Mouse (Mus musculus) embryonic facial prominence, embryonic 12.5 days (tissue): ENCODE measurements at regions not wholly inside any gene's neighbourhood (a gene's known extent, or its start where the extent isn't known, plus 50 kb on each side); places are given as distances from the start of the nearest gene placed in this dataset.

Source experiments
- ATAC-seq: fragments of 200-750 bp; cut with Nextera tagmentation; 2 replicates; pipeline ENCODE4 v1.8.0; 2017; ENCODE audit not compliant: insufficient number of reproducible peaks, insufficient read depth, low FRiP score, low TSS enrichment
- H3K27ac ChIP-seq: fragments of 300-500 bp; sonication (generic); 2 replicates; pipeline ENCODE4 v1.5.1; 2016; ENCODE audit warnings: mild to moderate bottlenecking
- H3K27me3 ChIP-seq: fragments of 300-500 bp; sonication (generic); 2 replicates; pipeline ENCODE4 v1.6.1; 2016; ENCODE audit warnings: mild to moderate bottlenecking, moderate library complexity
- H3K36me3 ChIP-seq: fragments of 300-500 bp; sonication (generic); 2 replicates; pipeline ENCODE4 v1.6.1; 2016; ENCODE audit warnings: mild to moderate bottlenecking
- H3K4me1 ChIP-seq: fragments of 300-500 bp; sonication (generic); 2 replicates; pipeline ENCODE4 v1.6.1; 2016
- H3K4me2 ChIP-seq: fragments of 300-500 bp; sonication (generic); replicated peaks from 2 replicates; pipeline ENCODE4 v1.6.1; 2016; ENCODE audit warnings: mild to moderate bottlenecking, moderate library complexity
- H3K4me3 ChIP-seq: fragments of 300-500 bp; sonication (generic); 2 replicates; pipeline ENCODE4 v1.5.1; 2016; ENCODE audit warnings: mild to moderate bottlenecking
- H3K9ac ChIP-seq: fragments of 300-500 bp; sonication (generic); 2 replicates; pipeline ENCODE4 v1.6.1; 2016; ENCODE audit warnings: mild to moderate bottlenecking, moderate library complexity
- H3K9me3 ChIP-seq: fragments of 300-500 bp; sonication (generic); 2 replicates; pipeline ENCODE4 v1.6.1; 2016; ENCODE audit warnings: mild to moderate bottlenecking, moderate library complexity
- WGBS: fragments of 180-500 bp; shearing (Covaris S2); methylation state at CpG from one replicate; pipeline ENCODE4 v1.1.7; 2016; 5-methylcytosine and 5-hydroxymethylcytosine counted together

- H3K9ac ChIP-seq = no peak overlapping the region
- no peaks in the 10 kb centered on the region for H3K36me3 ChIP-seq
- no peak overlapping the region for H3K27ac ChIP-seq
- no peak for ATAC-seq
- no peaks in the 10 kb centered on the region for H3K4me1 ChIP-seq
- H3K4me3 ChIP-seq = no peak overlapping the region
- WGBS = 54% methylated on average over 4 of the region's 4 CpGs
- no peaks in the 10 kb centered on the region for H3K27me3 ChIP-seq
- no peak overlapping the region for H3K4me2 ChIP-seq
- H3K9me3 ChIP-seq = no peaks in the 10 kb centered on the region
Measured at GRCm38 (mm10) chr5:85779205-85779604, 286.2 kb downstream of the Cenpc1 start.

GRCm38 (mm10) chr5:85772660-85773059 is 292.7 kb downstream of the Cenpc1 start:
- H3K27ac ChIP-seq = no peak overlapping the region

GRCm38 (mm10) chr5:85772086-85772485 is 293.3 kb downstream of the Cenpc1 start:
- H3K9me3 ChIP-seq = no peaks in the 10 kb centered on the region
- H3K4me1 ChIP-seq = no peaks in the 10 kb centered on the region
- no peaks in the 10 kb centered on the region for H3K27me3 ChIP-seq
- no peak for ATAC-seq
- no peak overlapping the region for H3K4me2 ChIP-seq
- no peak overlapping the region for H3K27ac ChIP-seq
- no peak overlapping the region for H3K4me3 ChIP-seq
- H3K36me3 ChIP-seq = no peaks in the 10 kb centered on the region
- 58% methylated on average over 4 of the region's 4 CpGs for WGBS
- no peak overlapping the region for H3K9ac ChIP-seq

More at GRCm38 (mm10) chr5:85772660-85773059, 292.7 kb downstream of the Cenpc1 start:
- no peak for ATAC-seq
- 88% methylated on average over 4 of the region's 4 CpGs for WGBS
- no peaks in the 10 kb centered on the region for H3K36me3 ChIP-seq
- H3K4me2 ChIP-seq = no peak overlapping the region
- no peak overlapping the region for H3K4me3 ChIP-seq
- no peak overlapping the region for H3K9ac ChIP-seq
- no peaks in the 10 kb centered on the region for H3K9me3 ChIP-seq
- H3K27me3 ChIP-seq = no peaks in the 10 kb centered on the region
- no peaks in the 10 kb centered on the region for H3K4me1 ChIP-seq

- no peak overlapping the region for H3K4me2 ChIP-seq
- WGBS = 88% methylated on average over 3 of the region's 3 CpGs
Measured at GRCm38 (mm10) chr5:85767157-85767556, 298.2 kb downstream of the Cenpc1 start.

GRCm38 (mm10) chr5:85756716-85757115 is 308.7 kb downstream of the Cenpc1 start:
- H3K9ac ChIP-seq = no peak overlapping the region
- H3K4me3 ChIP-seq = no peak overlapping the region
- H3K4me2 ChIP-seq = no peak overlapping the region
- no peak overlapping the region for H3K27ac ChIP-seq
- 87% methylated on average over 8 of the region's 8 CpGs for WGBS
- H3K27me3 ChIP-seq = no peaks in the 10 kb centered on the region
- no peaks in the 10 kb centered on the region for H3K4me1 ChIP-seq
- no peaks in the 10 kb centered on the region for H3K36me3 ChIP-seq
- no peaks in the 10 kb centered on the region for H3K9me3 ChIP-seq
- no peak for ATAC-seq

More at GRCm38 (mm10) chr5:85767157-85767556, 298.2 kb downstream of the Cenpc1 start:
- Histone ChIP-seq H3K4me1 (no peaks in the 10 kb centered on the region), H3K4me3 (no peak overlapping the region), H3K9ac (no peak overlapping the region), H3K27me3 (no peaks in the 10 kb centered on the region), H3K27ac (no peak overlapping the region), H3K9me3 (no peaks in the 10 kb centered on the region), H3K36me3 (no peaks in the 10 kb centered on the region)
- ATAC-seq = no peak

DNA sequence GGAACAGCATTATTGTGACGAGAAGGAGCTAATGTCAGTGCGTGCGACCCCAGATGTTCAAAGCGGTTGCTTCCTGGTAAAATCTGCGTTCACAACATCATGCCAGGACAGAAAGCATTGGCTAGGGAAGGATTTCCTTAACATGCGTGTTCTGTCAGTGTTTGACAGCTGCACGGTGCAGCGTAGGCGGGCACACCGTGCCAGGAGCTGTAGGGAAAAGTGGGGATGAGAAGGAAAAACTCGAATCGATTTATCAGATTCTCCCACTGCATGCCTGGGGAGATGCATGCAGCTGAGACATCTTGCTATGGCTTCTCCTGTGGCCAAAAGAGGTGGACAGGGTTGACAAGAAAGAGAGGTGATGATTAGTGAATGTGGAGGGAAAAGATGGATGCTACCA is 311.2 kb downstream of the Cenpc1 start:
- Histone ChIP-seq H3K9ac (no peak overlapping the region), H3K27me3 (no peaks in the 10 kb centered on the region), H3K4me1 (no peaks in the 10 kb centered on the region), H3K4me2 (no peak overlapping the region), H3K27ac (no peak overlapping the region), H3K36me3 (no peaks in the 10 kb centered on the region), H3K4me3 (no peak overlapping the region), H3K9me3 (no peaks in the 10 kb centered on the region)
- ATAC-seq = no peak
- WGBS = 87% methylated on average over 12 of the region's 12 CpGs

DNA sequence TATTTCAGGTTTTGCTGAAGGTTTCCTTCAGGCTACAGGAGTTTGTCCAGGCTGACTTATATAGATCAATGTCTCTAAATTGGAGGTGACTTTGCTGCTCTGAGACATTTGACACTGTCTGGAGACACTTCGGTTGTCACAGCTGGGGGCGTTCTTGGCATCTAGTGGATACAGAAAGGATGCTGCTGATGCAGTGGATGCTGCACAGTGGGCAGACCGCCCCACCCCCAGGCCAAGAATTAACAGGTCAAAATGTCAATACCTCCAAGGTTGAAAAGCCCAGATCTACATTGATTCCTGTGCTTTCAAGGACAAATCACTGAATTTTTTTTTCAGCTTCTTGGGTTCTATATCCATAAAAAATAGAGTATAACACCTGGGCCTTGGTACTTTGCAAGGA is 312.3 kb downstream of the Cenpc1 start:
- no peak for ATAC-seq
- Histone ChIP-seq H3K4me1 (no peaks in the 10 kb centered on the region), H3K36me3 (no peaks in the 10 kb centered on the region), H3K27me3 (no peaks in the 10 kb centered on the region), H3K27ac (no peak overlapping the region), H3K9me3 (no peaks in the 10 kb centered on the region), H3K9ac (no peak overlapping the region), H3K4me2 (no peak overlapping the region), H3K4me3 (no peak overlapping the region)
- 73% methylated on average over 3 of the region's 3 CpGs for WGBS

DNA sequence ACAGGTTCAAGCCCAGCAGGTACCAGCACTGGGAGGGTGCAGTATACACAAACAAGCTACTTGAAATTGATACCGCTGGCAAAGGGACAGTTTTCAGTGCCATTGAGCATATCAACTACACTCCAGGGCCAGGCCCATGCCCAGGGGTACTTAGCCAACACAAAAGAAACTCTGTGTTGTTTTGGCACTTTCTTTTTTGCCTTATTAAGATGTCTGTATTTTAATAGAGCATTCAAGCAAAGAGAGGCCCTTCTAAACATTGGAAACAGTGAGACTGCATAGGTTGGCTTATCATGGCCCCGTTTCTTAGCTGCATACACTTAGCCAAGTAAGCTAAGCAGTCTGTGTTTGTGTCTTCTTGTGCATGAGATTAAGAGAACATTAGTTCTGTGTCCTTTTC is 313.7 kb downstream of the Cenpc1 start:
- Histone ChIP-seq H3K4me2 (no peak overlapping the region), H3K4me3 (no peak overlapping the region), H3K9me3 (no peaks in the 10 kb centered on the region), H3K9ac (no peak overlapping the region), H3K27me3 (no peaks in the 10 kb centered on the region), H3K27ac (no peak overlapping the region), H3K4me1 (no peaks in the 10 kb centered on the region), H3K36me3 (no peaks in the 10 kb centered on the region)
- no peak for ATAC-seq
- WGBS = 72% methylated on average over 2 of the region's 2 CpGs

DNA sequence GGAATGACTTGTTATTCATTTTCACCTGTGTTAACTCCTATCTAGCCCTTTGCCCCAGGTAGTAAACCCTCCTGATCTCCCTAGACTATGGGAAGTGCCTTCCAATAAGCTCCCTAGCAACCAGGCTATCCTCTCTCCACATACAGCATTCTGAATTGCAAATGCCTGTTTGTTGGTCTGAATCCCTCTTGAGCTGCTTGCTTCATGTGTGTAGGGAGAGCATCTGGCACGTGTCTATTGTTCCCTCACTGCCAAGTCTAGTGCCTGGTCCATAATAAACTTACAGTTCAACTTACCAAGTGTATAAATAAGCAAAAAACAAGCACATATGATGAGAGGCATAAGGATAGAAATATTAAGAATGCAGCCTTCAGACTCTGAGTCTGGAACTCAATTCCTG is 314.5 kb downstream of the Cenpc1 start:
- Histone ChIP-seq H3K9ac (no peak overlapping the region), H3K27ac (no peak overlapping the region), H3K4me3 (no peak overlapping the region), H3K27me3 (no peaks in the 10 kb centered on the region), H3K4me1 (no peaks in the 10 kb centered on the region), H3K36me3 (no peaks in the 10 kb centered on the region), H3K4me2 (no peak overlapping the region), H3K9me3 (no peaks in the 10 kb centered on the region)
- 72% methylated on average over 1 of the region's 1 CpGs for WGBS
- ATAC-seq = no peak

GRCm38 (mm10) chr5:85729613-85730012 is 335.8 kb downstream of the Cenpc1 start:
- Histone ChIP-seq H3K36me3 (no peaks in the 10 kb centered on the region), H3K27ac (no peak overlapping the region), H3K4me3 (no peak overlapping the region), H3K9me3 (no peaks in the 10 kb centered on the region), H3K4me2 (no peak overlapping the region), H3K4me1 (no peaks in the 10 kb centered on the region), H3K27me3 (no peaks in the 10 kb centered on the region), H3K9ac (no peak overlapping the region)
- 54% methylated on average over 3 of the region's 3 CpGs for WGBS
- ATAC-seq = no peak

GRCm38 (mm10) chr5:85707345-85707744 is 358.0 kb downstream of the Cenpc1 start:
- no peaks in the 10 kb centered on the region for H3K36me3 ChIP-seq
- 60% methylated on average over 9 of the region's 9 CpGs for WGBS
- H3K27ac ChIP-seq = no peak overlapping the region
- no peaks in the 10 kb centered on the region for H3K4me1 ChIP-seq
- no peak overlapping the region for H3K4me2 ChIP-seq
- H3K4me3 ChIP-seq = no peak overlapping the region
- H3K9ac ChIP-seq = no peak overlapping the region
- no peaks in the 10 kb centered on the region for H3K9me3 ChIP-seq
- H3K27me3 ChIP-seq = no peaks in the 10 kb centered on the region
- ATAC-seq = 0 out of 2 replicates have a peak, but pooled peaks have one; percentile 22

- WGBS = 38% methylated on average over 1 of the region's 1 CpGs
- no peak for ATAC-seq
- no peaks in the 10 kb centered on the region for H3K9me3 ChIP-seq
Measured at GRCm38 (mm10) chr5:85706598-85706997, 358.8 kb downstream of the Cenpc1 start.

GRCm38 (mm10) chr5:85706084-85706483 is 359.3 kb downstream of the Cenpc1 start:
- no peak overlapping the region for H3K9ac ChIP-seq
- ATAC-seq = no peak
- H3K9me3 ChIP-seq = no peaks in the 10 kb centered on the region
- no peaks in the 10 kb centered on the region for H3K4me1 ChIP-seq
- H3K36me3 ChIP-seq = no peaks in the 10 kb centered on the region
- no peak overlapping the region for H3K4me3 ChIP-seq
- H3K27ac ChIP-seq = no peak overlapping the region
- no peak overlapping the region for H3K4me2 ChIP-seq
- H3K27me3 ChIP-seq = no peaks in the 10 kb centered on the region
- WGBS = 8% methylated on average over 3 of the region's 3 CpGs

More at GRCm38 (mm10) chr5:85706598-85706997, 358.8 kb downstream of the Cenpc1 start:
- Histone ChIP-seq H3K36me3 (no peaks in the 10 kb centered on the region), H3K27ac (no peak overlapping the region), H3K27me3 (no peaks in the 10 kb centered on the region), H3K9ac (no peak overlapping the region), H3K4me1 (no peaks in the 10 kb centered on the region), H3K4me3 (no peak overlapping the region), H3K4me2 (no peak overlapping the region)
